Mouse (Mus musculus): ENCODE measurements around the gene Cyp17a1.

- TF ChIP-seq CTCF (IDR thresholded peaks at IDR 0.05; ENCODE audit: low read depth) (no peak), EP300 (IDR thresholded peaks at IDR 0.05; ENCODE audit: low read depth) (no peak)
Observed at GRCm38 (mm10) chr19:46690387-46690786, 17.4 kb upstream of the Cyp17a1 start.

Measured in liver, postnatal 0 days (tissue).